Mouse (Mus musculus) lung, adult 2 months (tissue): ENCODE measurements around the gene Rad51c. TPM values are rescaled to one million over a fixed set of nuclear protein-coding genes. Genes with fewer than 3 reads are reported as not detected.
"Not testable (repeated sequence)": the region's sequence is repeated elsewhere in the genome, so short reads cannot be mapped to it uniquely, and the experiment has no call there.

Experiments
- DNase-seq: peaks from one replicate; pipeline ENCODE4 v3.0.0; 2022
- H3K4me1 ChIP-seq: fragments of 200-500 bp; 2 replicates; pipeline ENCODE4 v1.6.1; 2011; ENCODE audit warnings: low read length; ENCODE audit not compliant: control insufficient read depth, insufficient read depth
- H3K4me3 ChIP-seq: fragments of 200-500 bp; replicated peaks from 2 replicates; pipeline ENCODE3; 2011; ENCODE audit warnings: low read depth, mild to moderate bottlenecking, control low read depth, low read length; ENCODE audit errors: extremely low read depth
- CTCF ChIP-seq: fragments of 200-500 bp; IDR thresholded peaks from 2 replicates; pipeline ENCODE4 v1.5.1; 2011; ENCODE audit warnings: mild to moderate bottlenecking, low read length, control low read depth; ENCODE audit not compliant: insufficient read depth
- POLR2A ChIP-seq: fragments of 200-500 bp; IDR thresholded peaks from 2 replicates; pipeline ENCODE4 v1.6.1; 2011; ENCODE audit warnings: low read depth, mild to moderate bottlenecking, control low read depth, low read length, borderline replicate concordance; ENCODE audit errors: extremely low read depth
- WGBS: fragments of 180-500 bp; shearing (Covaris S2); methylation state at CpG from one replicate; pipeline ENCODE4 v1.1.7; 2018; 5-methylcytosine and 5-hydroxymethylcytosine counted together
- polyA plus RNA-seq: library from polyadenylated mRNA; depleted of rRNA; stranded (reverse); fragments of >200 nt; gene quantifications from 2 replicates; pipeline ENCODE4 v1.2.3, GENCODE M21; 2012

The Rad51c gene
- polyA plus RNA-seq, 1 experiment: 0.44 TPM

GRCm38 (mm10) chr11:87444735-87445428 is 40.1 kb upstream of the Rad51c start:
- H3K4me1 ChIP-seq: peaks cover 2% of the 10 kb centered on the region; the same call in 1 of the 2 replicates
- 13% methylated on average over 16 of the region's 16 CpGs for whole genome bisulfite sequencing
- DNase-seq: no peak
- TF ChIP-seq CTCF (no peak), POLR2A (no peak)
- H3K4me3 ChIP-seq: no peak overlapping the region

- H3K4me1 ChIP-seq, DNase-seq, H3K4me3 ChIP-seq: not testable (repeated sequence)
- 66% methylated on average over 10 of the region's 10 CpGs for WGBS
These were observed 39.3 kb upstream of the Rad51c start for GRCm38 (mm10) chr11:87444056-87444455.

GRCm38 (mm10) chr11:87443373-87443883 is 38.7 kb upstream of the Rad51c start:
- DNase-seq: no peak
- under 1% methylated on average over 5 of the region's 5 CpGs for WGBS
- no peak for TF ChIP-seq CTCF
- no peak for TF ChIP-seq POLR2A
- H3K4me1 ChIP-seq: peaks cover 2% of the 10 kb centered on the region; the same call in 1 of the 2 replicates
- H3K4me3 ChIP-seq: peak overlapping the region; percentile 33

GRCm38 (mm10) chr11:87442643-87443372 is 38.1 kb upstream of the Rad51c start:
- H3K4me1 ChIP-seq: not testable (repeated sequence)
- H3K4me3 ChIP-seq: peak overlapping the region; percentile 28
- WGBS: under 1% methylated on average over 35 of the region's 62 CpGs
- DNase-seq: peak; percentile 75

- no peak overlapping the region for H3K4me3 ChIP-seq
- TF ChIP-seq CTCF: no peak
- no peak for TF ChIP-seq POLR2A
- peaks cover 2% of the 10 kb centered on the region; the same call in 1 of the 2 replicates for H3K4me1 ChIP-seq
- no peak for DNase-seq
- WGBS: 78% methylated on average over 10 of the region's 10 CpGs
These were observed 35.2 kb upstream of the Rad51c start for GRCm38 (mm10) chr11:87439796-87440420.

- DNase-seq: no peak
- no peak for TF ChIP-seq CTCF
- TF ChIP-seq POLR2A: no peak
- Histone ChIP-seq H3K4me3 (no peak overlapping the region), H3K4me1 (no peaks in the 10 kb centered on the region)
- 43% methylated on average over 5 of the region's 5 CpGs for WGBS
These were observed 31.8 kb upstream of the Rad51c start for GRCm38 (mm10) chr11:87436326-87437232.

- H3K4me3 ChIP-seq, DNase-seq, H3K4me1 ChIP-seq: not testable (repeated sequence)
- WGBS: 88% methylated on average over 2 of the region's 2 CpGs
These were observed 30.4 kb upstream of the Rad51c start for GRCm38 (mm10) chr11:87435107-87435506.

- TF ChIP-seq POLR2A (no peak), CTCF (no peak)
- H3K4me1 ChIP-seq: no peaks in the 10 kb centered on the region
- H3K4me3 ChIP-seq: no peak overlapping the region
- WGBS: 58% methylated on average over 6 of the region's 6 CpGs
- no peak for DNase-seq
These were observed 28.3 kb upstream of the Rad51c start for GRCm38 (mm10) chr11:87432933-87433669.

GRCm38 (mm10) chr11:87432447-87432846 is 27.7 kb upstream of the Rad51c start:
- Histone ChIP-seq H3K4me1 (no peaks in the 10 kb centered on the region), H3K4me3 (no peak overlapping the region)
- DNase-seq: no peak
- TF ChIP-seq CTCF (no peak), POLR2A (no peak)
- 79% methylated on average over 1 of the region's 1 CpGs for WGBS

- not testable (repeated sequence) for H3K4me3 ChIP-seq, H3K4me1 ChIP-seq, DNase-seq
- WGBS: 90% methylated on average over 8 of the region's 8 CpGs
These were observed 27.1 kb upstream of the Rad51c start for GRCm38 (mm10) chr11:87431813-87432212.
